Mouse (Mus musculus) urinary bladder, adult 18-20 months (tissue): ENCODE results near the gene Mapre3.

Experiments
- DNase-seq, 2 experiments: peaks; one replicate each; pipeline ENCODE4 v3.0.0; 2022; ENCODE audit warnings: low spot score in 2 of 2, mixed read lengths in 2 of 2

The Mapre3 gene

GRCm38 (mm10) chr5:30824124-30824988 is 9.9 kb downstream of the Mapre3 start:
- DNase-seq, result no peak

GRCm38 (mm10) chr5:30825166-30825565 is 10.7 kb downstream of the Mapre3 start:
- DNase-seq, result no peak

- no peak for DNase-seq
Observed at GRCm38 (mm10) chr5:30825821-30826220, 11.4 kb downstream of the Mapre3 start.

GRCm38 (mm10) chr5:30833416-30833815 is 19.0 kb downstream of the Mapre3 start:
- DNase-seq, result no peak

GRCm38 (mm10) chr5:30839731-30840130 is 25.3 kb downstream of the Mapre3 start:
- no peak for DNase-seq

GRCm38 (mm10) chr5:30841896-30842295 is 27.5 kb downstream of the Mapre3 start:
- no peak for DNase-seq

- peak in 1 of 2 experiments; percentile 56 for DNase-seq
Observed at GRCm38 (mm10) chr5:30849891-30850555, 35.6 kb downstream of the Mapre3 start.

GRCm38 (mm10) chr5:30850556-30850925 is 36.1 kb downstream of the Mapre3 start:
- no peak for DNase-seq

GRCm38 (mm10) chr5:30853522-30853921 is 39.1 kb downstream of the Mapre3 start:
- no peak for DNase-seq

GRCm38 (mm10) chr5:30855674-30856073 is 41.2 kb downstream of the Mapre3 start:
- DNase-seq, result no peak

GRCm38 (mm10) chr5:30856124-30856523 is 41.7 kb downstream of the Mapre3 start:
- DNase-seq, result no peak

GRCm38 (mm10) chr5:30863852-30864251 is 49.4 kb downstream of the Mapre3 start:
- DNase-seq, result peak in 1 of 2 experiments; percentile 74

- DNase-seq, result no peak
Observed at GRCm38 (mm10) chr5:30864322-30864721, 49.9 kb downstream of the Mapre3 start.

GRCm38 (mm10) chr5:30866871-30867270 is 52.4 kb downstream of the Mapre3 start:
- DNase-seq, result no peak

GRCm38 (mm10) chr5:30867712-30868111 is 53.3 kb downstream of the Mapre3 start, which contains the start of gene Tmem214:
Tmem214 (plus strand) TSS chr5:30868012.
- DNase-seq, result no peak

- DNase-seq, result no peak
Observed at GRCm38 (mm10) chr5:30868981-30869380, 54.5 kb downstream of the Mapre3 start.

GRCm38 (mm10) chr5:30869405-30870130 is 55.1 kb downstream of the Mapre3 start:
- peak; percentile 88 to 94 for DNase-seq

- DNase-seq, result no peak
Observed at GRCm38 (mm10) chr5:30870131-30870406, 55.6 kb downstream of the Mapre3 start.

GRCm38 (mm10) chr5:30872574-30872973 is 58.1 kb downstream of the Mapre3 start:
- DNase-seq, result no peak

GRCm38 (mm10) chr5:30874365-30874764 is 59.9 kb downstream of the Mapre3 start:
- DNase-seq, result no peak

- no peak for DNase-seq
Observed at GRCm38 (mm10) chr5:30878616-30879015, 64.2 kb downstream of the Mapre3 start.

- DNase-seq, result no peak
Observed at GRCm38 (mm10) chr5:30879347-30879943, 65.0 kb downstream of the Mapre3 start.
